In the genomic region with DNA sequence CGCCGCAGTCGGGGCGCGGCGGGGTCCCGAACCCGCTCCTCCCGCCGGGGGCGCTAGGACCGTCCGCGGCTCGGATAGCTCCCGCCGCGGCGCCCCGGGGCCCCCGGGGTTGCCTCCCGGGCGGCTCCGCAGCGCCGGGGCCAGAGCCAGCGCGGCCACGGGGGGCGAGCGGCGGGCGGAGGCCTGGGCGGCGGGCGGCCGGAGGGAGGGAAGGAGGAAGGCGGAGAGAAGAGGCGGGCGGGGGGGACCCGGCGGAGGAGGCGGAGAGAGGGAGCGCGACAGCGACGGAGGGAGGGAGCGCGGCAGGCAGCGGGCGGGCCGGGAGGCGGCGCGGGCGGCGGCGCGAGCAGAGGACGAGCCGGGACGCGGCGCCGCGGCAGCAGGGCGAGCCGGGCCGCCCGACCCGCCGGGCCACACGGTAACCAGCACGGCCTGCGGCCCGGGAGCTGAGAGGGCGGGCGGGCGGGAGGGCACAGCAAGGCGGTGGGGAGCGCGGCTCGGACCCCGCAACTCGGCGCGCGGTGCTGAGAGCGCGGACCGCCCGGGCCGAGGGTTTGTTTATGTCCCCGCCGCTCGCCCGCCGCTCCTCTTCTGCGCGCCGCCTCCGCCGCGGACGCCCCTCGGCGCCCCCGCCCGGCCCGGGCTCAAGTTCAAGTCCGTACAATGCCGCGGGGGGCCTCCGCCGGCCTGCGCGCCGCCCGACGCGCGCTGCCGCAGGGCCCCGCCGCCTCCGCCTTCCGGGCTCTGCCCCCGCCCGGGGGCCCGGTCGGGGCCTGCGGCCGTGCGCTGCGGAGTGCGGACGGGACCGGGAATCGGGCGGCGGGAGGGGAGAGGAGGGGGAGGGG, we compare ENCODE assay signal across 8 mouse cellular contexts. TPM values are rescaled to one million over a fixed set of nuclear protein-coding genes. Genes with fewer than 3 reads are reported as not detected.
DNase-seq lines count a peak whose midpoint lies in the region; TF ChIP-seq lines count a peak whose summit lies in the region.

No protein-coding gene starts in this region.

- H3K4me3 ChIP-seq in ES-Bruce4 (ENCODE audit: low read depth, low read length), result peak overlapping the region; percentile 60
- H3K4me3 ChIP-seq in bone marrow, adult 2 months (replicated peaks; ENCODE audit: control insufficient read depth, low read depth, low read length), result peak overlapping the region; percentile 59
- peak overlapping the region; percentile 82 for H3K4me3 ChIP-seq in forebrain, embryonic 10.5 days

- H3K36me3 ChIP-seq in ES-Bruce4 (ENCODE audit: control insufficient read depth, insufficient read depth, low read length, poor library complexity, severe bottlenecking), result no peaks in the 10 kb centered on the region
- no peaks in the 10 kb centered on the region for H3K36me3 ChIP-seq in forebrain, embryonic 10.5 days (replicated peaks)

- DNase-seq in forebrain, embryonic 10.5 days (ENCODE audit: extremely low spot score, low spot score), result peak; percentile 54
- DNase-seq in heart, postnatal 14 days, result peak; percentile 81 to 85
- peak; percentile 84 to 89 for DNase-seq in kidney, postnatal 4 days
- DNase-seq in lung, postnatal 25 days (ENCODE audit: low spot score), result peak; percentile 59
- peak; percentile 78 for DNase-seq in right cerebral cortex, postnatal 14 days
- no peak for DNase-seq in c-Kit-positive CD71-positive TER-119-positive erythroid progenitor cells, embryonic 14.5 days (ENCODE audit: low spot score)

- H3K9ac ChIP-seq in ES-Bruce4 (ENCODE audit: low read depth, poor library complexity, severe bottlenecking), result peak overlapping the region; percentile 91

- peaks cover 3% of the 10 kb centered on the region for H3K4me1 ChIP-seq in ES-Bruce4 (ENCODE audit: control insufficient read depth, insufficient read depth, low read length)
- H3K4me1 ChIP-seq in bone marrow, adult 2 months (ENCODE audit: control insufficient read depth, insufficient read depth, low read length), result peaks cover 1% of the 10 kb centered on the region; the same call in 1 of the 2 replicates
- peaks cover 54% of the 10 kb centered on the region for H3K4me1 ChIP-seq in forebrain, embryonic 10.5 days

- 0 out of 2 replicates have a peak, but pooled peaks cover 2% of the 10 kb centered on the region for H3K27me3 ChIP-seq in ES-Bruce4 (ENCODE audit: control insufficient read depth, insufficient read depth, low read length, poor library complexity, severe bottlenecking)
- H3K27me3 ChIP-seq in forebrain, embryonic 10.5 days (ENCODE audit: poor library complexity, severe bottlenecking), result peaks cover 83% of the 10 kb centered on the region

- intact Hi-C loops in heart, postnatal 14 days (cut with DNase I), result loop anchor here (2.0 to 5.0 kb wide), 2 partner anchors 46 to 65 kb away; no protein-coding TSS in a partner anchor

- TF ChIP-seq POLR2A in ES-Bruce4 (IDR thresholded peaks at IDR 0.05; ENCODE audit: insufficient read depth, low read length), result no peak
- TF ChIP-seq POLR2A in bone marrow, adult 2 months (IDR thresholded peaks at IDR 0.05; ENCODE audit: borderline replicate concordance, control insufficient read depth, low read depth, low read length), result no peak

- TF ChIP-seq EP300 in ES-Bruce4 (IDR thresholded peaks at IDR 0.05; ENCODE audit: insufficient read depth, low read depth, low read length), result no peak

- H3K27ac ChIP-seq in ES-Bruce4 (ENCODE audit: insufficient read depth, low read length), result no peak overlapping the region
- peak overlapping the region; percentile 66; the same call in 1 of the 2 replicates for H3K27ac ChIP-seq in bone marrow, adult 2 months (ENCODE audit: control insufficient read depth, insufficient read depth, low read depth, low read length, poor library complexity)
- peak overlapping the region; percentile 92 for H3K27ac ChIP-seq in forebrain, embryonic 10.5 days

- TF ChIP-seq CTCF in ES-Bruce4 (IDR thresholded peaks at IDR 0.05; ENCODE audit: low read depth, low read length), result no peak
- TF ChIP-seq CTCF in bone marrow, adult 2 months (IDR thresholded peaks at IDR 0.05; ENCODE audit: control insufficient read depth, insufficient read depth, low read length), result no peak

- under 1% methylated on average over 119 of the region's 141 CpGs for WGBS in bone marrow, adult 2 months
- under 1% methylated on average over 97 of the region's 141 CpGs for WGBS in forebrain, embryonic 10.5 days

- H3K9me3 ChIP-seq in ES-Bruce4 (replicated peaks; ENCODE audit: control insufficient read depth, insufficient read depth, low read length, poor library complexity, severe bottlenecking), result no peaks in the 10 kb centered on the region
- H3K9me3 ChIP-seq in forebrain, embryonic 10.5 days, result no peaks in the 10 kb centered on the region

RNA-seq across cellular contexts. Expression of gene Dnmt3a, which starts 1.1 kb away (rescaled TPM):
- polyA plus RNA-seq in ES-Bruce4 (2011; ENCODE audit: insufficient read depth, insufficient read length, low read depth, missing spikeins), result 31.9 and 44.2 TPM in 2 replicates
- polyA plus RNA-seq in bone marrow, adult 2 months (2011; ENCODE audit: insufficient read depth, insufficient read length, low replicate concordance, missing spikeins), result 26.8 and 41.5 TPM in 2 replicates
- polyA plus RNA-seq in forebrain, embryonic 10.5 days (2016; fragmentation: Nextera tagmentation; extraction: Ambion mirVana), result 117 and 119 TPM in 2 replicates
- 100 to 1,000 TPM; 118 to 122 TPM for total RNA-seq in heart, postnatal 14 days (2021)
